Mouse (Mus musculus) natural killer cell, adult 2 months (primary cell): Measurements from ENCODE around the gene Smarcd3.

ENCODE experiments used
- DNase-seq, 2 experiments: peaks; one replicate each; pipeline ENCODE4 v3.0.0; 2022; ENCODE audit warnings: low spot score in 2 of 2

The Smarcd3 gene

DNA sequence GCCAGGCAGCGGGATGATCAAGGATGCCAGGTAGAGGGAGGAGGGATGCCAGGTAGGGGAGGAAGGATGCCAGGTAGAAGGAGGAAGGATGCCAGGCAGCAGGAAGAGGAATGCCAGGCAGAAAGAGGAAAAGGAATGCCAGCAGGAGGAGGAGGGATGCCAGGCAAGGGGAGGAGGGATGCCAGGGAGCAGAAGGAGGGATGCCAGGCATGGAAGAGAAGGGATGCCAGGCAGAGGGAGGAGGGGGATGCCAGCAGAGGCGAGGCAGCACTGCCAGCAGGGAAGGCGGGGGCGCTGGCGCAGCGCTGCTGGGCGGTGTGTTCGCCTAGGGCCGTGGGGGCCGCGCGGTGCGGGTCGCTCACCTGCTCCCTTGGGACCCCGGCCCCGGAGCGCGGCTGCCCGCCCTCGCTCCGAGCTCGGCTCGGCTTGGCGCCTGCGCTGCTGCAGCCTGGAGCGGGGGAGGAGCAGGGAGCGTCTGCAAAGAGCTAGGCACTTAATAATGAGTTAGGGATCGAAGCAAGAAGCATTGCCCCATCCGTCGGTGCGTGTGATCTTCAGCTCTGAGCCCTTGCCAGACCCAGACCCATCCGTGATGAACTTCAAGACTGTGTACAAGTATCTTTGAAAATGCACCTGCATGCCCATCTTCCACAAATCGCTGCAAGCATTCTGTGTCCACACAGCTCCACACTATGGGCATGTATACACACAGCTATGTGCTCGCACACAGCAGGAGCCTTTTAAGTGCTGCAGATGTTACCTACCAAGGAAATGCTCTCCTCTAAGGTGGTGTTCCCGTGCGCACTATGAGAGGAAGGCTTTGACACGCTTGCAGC, at the start of gene Smarcd3:
Gene Smarcd3 (minus strand): TSS at position 426 of the 836 bp plus-strand sequence.
- DNase-seq: no peak

DNA sequence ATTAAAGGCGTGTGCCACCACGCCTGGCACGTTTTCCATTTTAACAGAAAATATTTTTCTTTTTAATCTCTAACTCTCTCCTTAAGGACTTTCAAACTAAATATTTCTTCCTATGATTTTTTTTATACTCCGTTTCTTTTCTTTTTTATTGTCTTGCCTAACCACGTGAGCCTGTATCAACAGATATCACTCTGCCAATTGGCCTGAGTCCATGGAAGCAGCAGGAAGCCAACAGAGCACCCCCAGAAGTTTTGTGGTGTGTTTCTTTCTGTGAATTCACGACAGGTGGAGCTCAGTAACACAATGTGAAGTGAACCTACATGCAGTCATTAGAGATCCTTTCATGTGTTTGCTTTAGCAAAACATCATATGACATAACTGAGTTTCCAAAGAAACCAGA, 37.2 kb upstream of the Smarcd3 start:
- DNase-seq: no peak

DNA sequence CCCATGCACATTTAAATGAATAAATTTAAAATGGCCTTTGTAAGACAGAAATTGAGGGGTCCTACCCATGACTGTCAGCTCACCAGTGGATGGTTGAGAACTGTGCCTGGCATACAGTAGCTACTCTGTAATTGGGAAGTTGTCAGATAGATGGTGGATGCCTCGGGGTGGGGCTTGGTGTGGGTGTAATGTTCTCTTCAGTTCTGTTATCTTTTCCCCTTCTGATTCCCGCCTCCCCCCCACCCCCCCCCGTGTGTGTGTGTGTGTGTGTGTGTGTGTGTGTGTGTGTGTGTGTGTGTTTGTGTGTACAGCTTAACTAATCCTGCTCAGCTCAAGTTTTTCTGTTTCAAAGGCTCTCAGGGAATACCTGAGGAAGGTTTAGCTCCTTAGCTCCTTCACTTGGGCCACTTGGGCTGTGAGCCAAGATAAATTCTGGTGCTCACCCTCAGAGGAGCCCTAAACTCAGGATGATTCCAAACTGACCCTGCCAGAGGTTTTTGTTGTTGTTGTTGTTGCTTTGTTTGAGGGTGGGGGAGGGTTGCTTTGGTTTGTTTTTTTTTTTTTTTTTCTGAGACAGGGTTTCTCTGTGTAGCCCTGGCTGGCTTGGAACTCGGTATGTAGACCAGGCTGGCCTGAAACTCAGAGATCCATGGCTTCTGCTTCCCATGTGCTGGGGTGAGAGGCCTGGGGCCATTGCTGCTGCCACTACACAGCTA, 35.7 kb upstream of the Smarcd3 start:
- no peak for DNase-seq

DNA sequence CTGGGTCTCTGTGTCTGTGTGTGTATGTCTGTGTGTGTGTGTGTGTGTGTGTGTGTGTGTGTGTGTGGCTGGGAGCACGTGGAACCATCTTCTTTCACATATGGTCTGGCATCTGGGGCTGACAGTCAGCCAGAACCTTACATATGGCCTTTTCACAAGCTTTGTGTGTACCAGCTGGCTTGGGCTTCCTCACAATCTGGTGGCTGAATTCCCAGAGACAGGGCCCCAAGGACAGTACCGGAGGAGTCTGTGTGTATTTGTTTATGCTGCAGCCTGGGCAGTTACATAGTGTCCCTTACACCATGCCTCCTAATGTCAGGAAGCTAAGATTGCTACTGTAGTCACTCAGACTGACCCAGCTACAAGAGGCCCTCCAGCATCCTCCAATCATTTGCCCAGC, 32.9 kb upstream of the Smarcd3 start:
- no peak for DNase-seq

DNA sequence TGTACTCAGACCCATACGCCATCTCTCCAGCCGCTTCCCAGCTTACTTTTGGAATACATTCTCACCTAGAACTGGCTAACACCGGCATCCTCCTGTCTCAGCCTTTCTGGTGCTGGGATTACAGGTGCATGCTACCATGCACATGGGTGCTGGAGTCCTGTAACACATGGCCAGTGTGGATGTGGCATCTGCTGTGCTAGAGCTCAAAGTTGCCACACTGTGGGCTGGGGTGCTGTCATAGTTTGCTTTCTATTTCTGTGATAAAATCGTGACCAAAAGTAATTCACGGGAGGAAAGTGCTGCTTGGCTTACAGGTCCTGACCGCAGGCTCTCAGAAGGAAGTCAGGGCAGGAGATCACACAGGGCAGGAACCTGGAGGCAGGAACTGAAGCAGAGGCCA, 30.3 kb upstream of the Smarcd3 start:
- no peak for DNase-seq

DNA sequence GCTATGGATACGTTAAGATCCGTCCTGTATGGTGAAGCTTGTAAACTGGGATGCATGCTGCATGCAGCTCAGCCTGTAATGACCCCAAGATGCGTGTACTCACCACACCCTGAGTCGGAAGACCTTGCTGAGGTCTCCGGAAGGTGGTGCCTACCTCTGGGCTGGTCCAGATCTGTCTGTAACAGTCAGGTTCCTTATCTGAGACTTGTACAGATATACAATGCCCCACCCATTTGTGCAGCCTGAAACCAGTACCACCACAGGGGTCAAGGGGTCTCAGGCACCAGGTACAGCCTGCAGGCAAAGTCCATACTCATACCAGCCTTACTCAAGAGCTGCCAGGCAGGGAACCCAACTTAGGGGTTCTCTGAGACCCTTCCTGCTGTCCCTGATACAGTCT, 28.6 kb upstream of the Smarcd3 start:
- DNase-seq: no peak

DNA sequence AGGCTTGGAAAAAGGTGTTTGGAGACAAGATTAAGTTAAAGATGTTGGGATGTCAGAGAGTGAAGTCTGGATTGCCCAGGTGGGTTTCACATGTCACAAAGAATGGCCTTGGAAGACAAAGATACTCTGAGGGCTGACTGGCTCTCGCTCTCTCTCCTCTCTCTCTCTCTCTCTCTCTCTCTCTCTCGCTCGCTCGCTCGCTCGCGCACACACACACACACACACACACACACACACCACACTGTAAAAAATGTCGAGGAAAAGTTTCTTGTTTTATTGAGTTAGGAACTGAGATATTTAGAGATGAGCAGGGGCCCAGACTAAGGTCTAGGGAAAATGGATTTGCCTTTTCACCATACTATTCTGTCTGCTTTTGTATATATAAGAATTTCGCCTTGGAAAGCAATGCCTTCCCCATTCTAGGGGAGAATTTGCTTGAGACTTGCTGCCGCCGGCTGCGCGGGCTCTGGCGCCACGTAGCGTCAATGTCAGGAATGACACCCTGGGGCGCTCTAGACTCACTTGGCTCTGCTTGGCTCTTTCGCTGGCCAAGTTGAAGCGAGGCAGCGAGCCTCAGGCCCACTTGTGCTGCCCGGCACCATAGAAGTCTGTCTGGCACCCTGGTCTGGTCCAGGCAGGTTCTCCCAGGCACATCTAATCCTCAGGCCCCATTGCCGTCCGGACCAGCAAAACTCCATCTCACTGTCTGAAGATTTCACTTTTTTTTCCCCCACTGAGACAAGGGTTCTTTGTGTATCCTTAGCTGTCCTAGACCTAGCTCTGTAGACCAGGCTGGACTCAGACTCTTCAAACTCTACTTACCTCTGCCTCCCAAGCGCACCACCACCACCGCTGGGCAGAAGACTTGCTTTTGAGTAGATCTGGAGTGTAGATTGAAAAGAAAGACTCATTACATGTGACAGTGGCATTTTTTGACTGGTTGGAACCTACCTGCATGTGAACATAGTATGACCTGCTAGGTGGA, 27.8 kb upstream of the Smarcd3 start:
- peak; percentile 56 to 63 for DNase-seq

DNA sequence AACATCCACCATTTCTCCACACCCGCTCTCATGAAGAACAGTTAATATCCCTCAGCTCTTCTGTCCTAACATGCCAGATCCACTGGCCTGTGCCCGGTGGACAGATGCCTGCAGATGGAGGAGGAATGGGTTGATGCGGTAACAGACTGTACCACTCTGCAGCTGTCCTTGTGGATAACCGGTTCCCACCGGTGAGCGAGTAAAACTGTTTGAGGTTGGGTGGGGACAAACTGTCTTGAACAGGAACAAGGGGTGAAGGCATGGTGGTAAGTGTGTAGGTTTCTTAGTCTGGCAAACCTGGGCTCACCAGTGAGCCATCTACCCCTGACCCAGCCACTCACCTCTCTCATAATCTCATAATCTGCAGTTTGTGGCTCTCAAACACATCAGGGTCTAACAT, 27.1 kb upstream of the Smarcd3 start:
- DNase-seq: no peak

DNA sequence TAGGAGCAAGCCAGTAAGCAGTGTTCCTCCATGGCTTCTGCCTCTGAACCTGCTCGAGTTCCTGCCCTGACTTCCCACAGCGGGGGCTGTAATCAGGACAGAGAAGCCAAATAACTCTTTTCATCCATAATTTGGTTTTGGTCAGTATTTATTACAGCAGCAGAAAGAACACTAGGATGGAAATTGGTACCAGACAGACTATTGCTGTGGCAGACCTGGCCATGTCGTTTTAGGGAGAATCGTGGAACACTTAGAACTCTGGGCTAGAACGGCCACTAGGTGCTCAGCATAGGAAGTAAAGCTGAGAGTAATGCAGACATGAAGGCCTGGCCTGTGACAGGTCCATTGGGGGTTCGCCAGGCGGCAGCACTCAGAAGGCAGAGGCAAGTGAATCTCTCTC, 25.5 kb upstream of the Smarcd3 start:
- DNase-seq: no peak

DNA sequence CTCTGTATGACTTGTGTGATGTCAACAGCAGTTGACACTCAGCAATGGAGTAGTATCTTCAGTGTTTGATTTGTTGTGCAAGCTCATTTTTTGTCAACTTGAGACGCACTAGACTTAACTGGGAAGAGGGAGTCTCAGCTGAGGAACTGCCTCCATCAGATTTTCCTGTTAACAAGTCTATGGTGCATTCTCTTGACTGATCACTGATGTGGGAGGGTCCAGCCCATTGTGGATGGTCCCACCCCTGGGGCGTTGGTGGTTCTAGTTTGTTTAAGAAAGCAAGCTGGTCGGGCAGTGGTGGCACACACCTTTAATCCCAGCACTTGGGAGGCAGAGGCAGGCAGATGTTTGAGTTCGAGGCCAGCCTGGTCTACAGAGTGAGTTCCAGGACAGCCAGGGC, 25.0 kb upstream of the Smarcd3 start:
- no peak for DNase-seq

DNA sequence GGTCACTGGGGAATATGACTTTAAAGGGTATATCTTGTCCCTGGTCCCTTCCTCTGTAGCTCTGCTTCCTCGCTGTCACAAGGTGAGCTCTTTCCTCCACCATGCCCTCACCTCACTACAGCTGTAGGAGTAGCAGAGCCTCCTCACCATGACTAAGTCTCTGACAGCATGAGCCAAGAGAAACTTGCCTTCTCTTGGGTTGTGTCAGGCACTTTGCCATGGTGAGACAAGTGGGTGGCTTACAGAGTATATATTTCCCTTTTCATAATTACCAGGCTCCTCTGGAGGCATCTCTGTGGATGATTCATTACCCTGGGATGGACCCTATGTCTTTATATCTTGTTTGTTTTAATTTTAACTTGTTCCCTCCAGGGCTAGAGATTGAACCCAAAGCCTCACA, 21.2 kb upstream of the Smarcd3 start:
- DNase-seq: no peak

DNA sequence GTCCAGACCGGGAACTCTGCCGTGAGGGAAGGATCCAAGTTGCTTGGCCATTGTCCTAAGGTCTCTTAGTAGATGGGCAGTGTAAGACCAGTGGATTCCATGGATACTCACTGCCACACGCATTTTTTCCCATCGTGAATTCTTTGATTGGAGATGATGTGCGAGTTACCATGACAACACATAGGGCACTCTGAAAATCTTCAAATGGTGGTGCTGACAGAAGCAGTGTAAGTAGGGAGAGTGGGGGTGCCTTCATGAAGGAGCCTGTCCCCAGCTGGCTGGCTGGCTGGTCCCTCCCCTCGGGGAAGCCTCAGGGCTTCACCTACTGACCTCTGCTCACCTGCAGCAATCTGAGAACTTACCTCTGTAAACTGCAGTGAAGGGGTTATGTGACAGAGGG, 14.9 kb upstream of the Smarcd3 start:
- no peak for DNase-seq

DNA sequence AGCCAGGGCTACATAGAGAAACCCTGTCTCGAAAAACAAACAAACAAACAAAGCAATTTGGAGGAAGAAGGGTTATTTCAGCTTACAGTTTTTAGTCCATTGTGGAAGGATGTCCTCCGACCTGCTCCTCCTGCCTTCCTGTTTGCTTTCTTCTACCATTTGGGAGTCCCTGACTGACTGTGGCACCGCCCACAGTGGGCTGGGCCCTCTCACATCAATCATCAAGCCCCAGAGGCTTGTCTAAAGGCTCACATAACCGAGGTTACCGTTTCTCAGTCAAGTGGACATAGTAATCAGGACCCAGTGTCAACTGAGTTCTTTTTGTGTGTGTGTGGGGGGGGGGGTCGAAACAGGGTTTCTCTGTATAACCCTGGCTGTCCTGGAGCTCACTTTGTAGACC, 13.9 kb upstream of the Smarcd3 start:
- DNase-seq: no peak

DNA sequence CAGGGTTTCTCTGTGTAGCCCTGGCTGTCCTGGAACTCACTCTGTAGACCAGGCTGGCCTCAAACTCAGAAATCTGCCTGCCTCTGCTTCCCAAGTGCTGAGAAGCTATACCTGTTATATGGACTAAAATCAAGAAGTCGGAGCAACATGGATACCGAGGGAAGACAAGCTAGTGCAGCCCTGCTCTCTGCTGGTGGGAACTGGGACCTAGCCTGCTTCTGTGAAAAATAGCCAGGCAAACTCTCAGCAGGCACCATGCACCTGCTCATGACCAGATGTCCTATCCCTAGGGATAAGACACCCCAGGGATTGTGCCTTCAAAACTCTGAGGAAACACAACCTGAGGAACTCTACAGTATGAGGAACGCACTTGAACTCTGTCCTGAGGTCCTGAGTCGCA, 12.8 kb upstream of the Smarcd3 start:
- no peak for DNase-seq

DNA sequence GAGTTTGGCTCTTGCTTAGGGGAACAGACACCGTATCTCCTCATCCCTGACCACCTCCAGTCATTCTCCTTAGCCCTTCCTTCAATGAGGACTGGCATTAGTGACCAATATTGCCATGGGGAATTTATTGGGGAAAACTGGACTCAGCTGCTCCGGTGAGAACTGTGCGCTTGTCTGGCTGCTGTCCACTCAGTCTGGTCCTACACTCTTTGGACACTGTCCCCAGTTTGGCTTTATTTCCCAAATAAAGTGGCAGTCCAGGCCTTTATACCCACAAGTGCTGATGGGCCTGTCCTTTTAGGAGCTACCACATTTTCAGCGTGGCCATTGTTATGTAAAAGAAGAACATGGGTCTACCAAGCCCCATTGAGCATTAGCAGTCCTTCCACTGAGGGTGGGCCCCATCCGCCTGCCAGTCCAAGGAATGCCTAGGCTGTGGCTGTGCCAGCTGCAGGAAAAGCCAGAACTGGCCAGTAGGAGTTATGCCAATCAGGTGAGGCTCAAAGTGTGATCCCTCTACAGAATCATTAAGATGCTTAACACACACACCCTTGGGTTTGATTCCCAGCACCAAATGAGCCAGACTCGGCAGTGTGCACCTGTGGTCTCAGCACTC, 11.4 kb upstream of the Smarcd3 start:
- DNase-seq: no peak

DNA sequence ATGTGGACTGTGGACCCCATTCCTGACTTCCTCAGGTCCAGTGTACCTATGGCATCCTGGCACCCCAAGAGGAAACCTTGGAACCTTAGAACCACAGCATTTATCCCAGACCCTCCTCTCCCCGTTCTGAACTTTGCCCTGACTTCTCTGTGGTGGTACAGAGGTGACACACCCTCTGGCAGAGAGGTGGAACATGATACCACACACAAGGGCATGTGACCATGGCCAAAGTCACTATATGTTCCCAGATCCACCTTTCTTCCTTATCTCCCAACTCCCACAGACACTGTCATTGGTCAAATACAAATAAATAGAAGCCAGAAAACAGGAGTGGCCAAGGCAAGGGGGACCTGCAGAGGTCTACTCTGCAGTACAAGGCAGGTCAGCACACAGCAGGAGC, 10.9 kb upstream of the Smarcd3 start:
- DNase-seq: no peak

DNA sequence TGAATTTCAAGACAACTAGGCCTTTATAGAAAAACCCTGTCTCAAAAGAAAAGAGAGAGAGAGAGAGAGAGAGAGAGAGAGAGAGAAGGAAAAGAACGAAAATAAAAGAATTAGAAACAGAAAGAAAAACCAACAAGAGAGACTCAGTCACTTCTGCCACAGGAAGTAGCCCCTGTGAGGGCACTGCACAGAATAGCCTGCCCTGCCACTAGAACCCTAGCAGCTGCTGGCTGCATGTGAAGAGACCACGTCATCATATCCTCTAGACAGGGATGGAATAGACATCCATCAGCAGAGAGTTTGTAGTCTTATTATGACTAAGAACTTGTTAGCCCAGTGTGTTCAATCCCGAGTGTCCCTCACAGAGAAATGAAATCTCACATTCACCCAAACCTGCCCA, 5.5 kb upstream of the Smarcd3 start:
- DNase-seq: peak; percentile 14 to 35

DNA sequence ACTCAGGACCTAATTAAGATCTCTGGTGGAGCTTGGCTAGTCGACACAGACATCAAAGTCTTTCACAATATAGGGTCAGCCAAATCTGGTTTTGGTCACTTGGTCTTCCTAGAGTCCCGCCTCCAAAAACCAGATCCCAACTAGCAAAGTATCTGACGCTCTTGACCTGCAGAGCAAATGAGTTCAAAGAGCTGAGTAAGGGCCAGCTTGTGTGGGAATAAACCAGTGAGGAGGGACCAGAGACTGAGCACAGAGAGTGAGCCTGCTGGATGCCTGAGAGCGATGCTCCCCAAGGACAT, 560 bp upstream of the Smarcd3 start:
- DNase-seq: no peak

DNA sequence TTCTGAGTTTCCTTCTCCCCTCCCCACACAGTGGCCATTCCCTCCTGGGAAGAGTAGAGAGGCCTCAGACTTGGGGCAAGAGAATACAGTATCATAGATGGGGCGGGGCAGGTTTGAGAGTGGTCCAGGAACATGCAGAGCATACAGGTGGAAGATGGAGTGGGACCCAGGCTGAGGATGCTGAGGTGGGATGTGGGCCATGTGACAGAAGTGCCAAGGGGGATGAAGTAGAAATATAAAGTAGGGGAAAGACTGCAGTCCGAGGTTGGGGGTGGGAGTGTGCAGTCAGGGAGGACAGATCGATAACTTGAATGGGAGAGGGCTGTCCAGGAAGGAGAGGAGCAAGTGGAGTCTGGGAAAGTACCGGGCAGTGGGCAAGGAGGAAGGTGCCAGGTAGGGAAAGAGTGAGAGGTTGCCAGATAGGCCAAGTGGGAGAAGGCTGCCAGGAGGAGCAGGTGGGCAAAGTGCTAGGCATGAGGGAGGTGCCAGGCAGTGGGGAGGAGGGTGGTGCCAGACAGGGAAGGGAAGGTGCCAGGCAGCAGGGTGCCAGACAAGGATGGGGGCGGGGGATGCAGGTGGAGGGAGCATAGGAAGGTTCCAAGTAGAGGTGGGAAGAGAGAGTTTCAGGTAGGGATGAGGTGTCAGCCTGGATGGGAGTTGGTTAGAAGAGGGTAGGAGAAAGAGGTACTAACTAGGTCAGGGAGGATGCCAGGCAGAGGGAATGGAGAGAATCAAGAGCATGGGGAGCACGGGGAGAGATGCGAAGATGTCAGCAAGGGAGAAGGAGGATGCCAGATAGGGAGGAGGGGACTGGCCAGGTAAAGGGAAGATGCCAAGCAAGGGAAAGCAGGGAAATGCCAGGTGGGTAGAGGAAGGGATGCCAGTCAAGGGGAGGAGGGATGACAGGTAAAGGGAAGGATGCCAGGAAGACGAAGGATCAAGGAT, 898 bp downstream of the Smarcd3 start:
- no peak for DNase-seq

DNA sequence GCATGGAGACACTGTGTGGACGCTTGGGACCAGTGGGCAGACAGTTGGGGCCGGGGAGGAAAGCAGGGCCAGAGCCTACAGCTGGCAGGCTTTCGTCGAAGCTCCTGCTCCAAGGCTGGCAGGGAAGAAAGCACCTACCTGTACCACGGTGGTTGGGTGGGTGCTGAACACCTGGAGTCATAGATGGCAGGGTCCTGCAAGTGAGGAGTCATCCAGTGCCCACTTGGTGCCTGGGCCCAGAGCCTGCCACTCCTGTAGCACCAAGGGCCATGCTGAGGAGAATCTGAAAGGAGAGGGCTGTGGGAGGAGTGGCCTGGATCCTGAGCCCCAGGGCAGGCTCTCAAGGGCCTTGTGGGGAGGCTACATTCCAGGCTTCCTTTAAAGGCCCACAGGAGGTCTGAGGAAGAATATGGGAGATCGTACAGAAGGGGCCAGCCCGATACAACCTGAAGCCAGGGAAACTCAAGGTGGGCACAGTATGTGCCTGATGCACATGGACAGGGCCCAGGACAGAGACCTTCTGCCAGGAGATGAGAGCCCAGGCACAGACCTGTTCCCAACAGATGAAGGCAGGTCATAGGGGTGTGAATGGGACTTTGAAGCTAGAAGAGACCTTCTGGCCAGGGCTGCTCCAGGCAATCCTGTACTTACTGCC, 1.7 kb downstream of the Smarcd3 start:
- DNase-seq: no peak
